Mouse (Mus musculus) adrenal gland, adult (tissue): ENCODE measurements around the gene Dedd.

ENCODE experiments used
- DNase-seq, 2 experiments: peaks; one replicate each; pipeline ENCODE4 v3.0.0; 2022 to 2023; ENCODE audit warnings: low spot score in 1 of 2; ENCODE audit not compliant: inconsistent age in 2 of 2

Gene Dedd

GRCm38 (mm10) chr1:171328839-171329432, at the start of gene Dedd:
TSS of gene Dedd (plus strand) at chr1:171329145.
- DNase-seq = peak; percentile 95 to 98

- peak in 1 of 2 experiments; percentile 12 for DNase-seq
Observed at GRCm38 (mm10) chr1:171279721-171280120, 49.2 kb upstream of the Dedd start.

GRCm38 (mm10) chr1:171280250-171280915, 48.6 kb upstream of the Dedd start:
- DNase-seq = peak in 1 of 2 experiments; percentile 25

- peak; percentile 95 to 98 for DNase-seq
Observed at GRCm38 (mm10) chr1:171280916-171281527, 47.9 kb upstream of the Dedd start, which contains the start of gene Ppox. TSS of gene Ppox (minus strand) at chr1:171281186.

- peak; percentile 87 to 96 for DNase-seq
Observed at GRCm38 (mm10) chr1:171281528-171281923, 47.4 kb upstream of the Dedd start.

GRCm38 (mm10) chr1:171282086-171282805, 46.7 kb upstream of the Dedd start:
- DNase-seq = peak in 1 of 2 experiments; percentile 23

GRCm38 (mm10) chr1:171283188-171284160, 45.5 kb upstream of the Dedd start:
- DNase-seq = peak in 1 of 2 experiments; percentile 16

- peak in 1 of 2 experiments; percentile 24 for DNase-seq
Observed at GRCm38 (mm10) chr1:171284491-171284890, 44.5 kb upstream of the Dedd start.

GRCm38 (mm10) chr1:171285096-171285892, 43.7 kb upstream of the Dedd start:
- DNase-seq = peak in 1 of 2 experiments; percentile 18

GRCm38 (mm10) chr1:171286517-171286916, 42.4 kb upstream of the Dedd start:
- peak in 1 of 2 experiments; percentile 50 for DNase-seq

GRCm38 (mm10) chr1:171287136-171288081, 41.5 kb upstream of the Dedd start, which contains the start of gene Usp21:
TSS of gene Usp21 (minus strand) at chr1:171287991.
- DNase-seq = peak; percentile 96 to 97

GRCm38 (mm10) chr1:171288328-171288727, 40.6 kb upstream of the Dedd start:
- DNase-seq = peak; percentile 8 to 46

GRCm38 (mm10) chr1:171293351-171293750, 35.6 kb upstream of the Dedd start:
- peak; percentile 9 to 51 for DNase-seq

- DNase-seq = peak; percentile 37 to 79
Observed at GRCm38 (mm10) chr1:171293906-171294297, 35.0 kb upstream of the Dedd start.

GRCm38 (mm10) chr1:171294298-171295062, 34.5 kb upstream of the Dedd start, which contains the start of gene Ufc1:
TSS of gene Ufc1 (minus strand) at chr1:171295024.
- DNase-seq = peak; percentile 89 to 97

GRCm38 (mm10) chr1:171295063-171295402, 33.9 kb upstream of the Dedd start:
- DNase-seq = no peak

GRCm38 (mm10) chr1:171298226-171298625, 30.7 kb upstream of the Dedd start:
- no peak for DNase-seq
